Mouse (Mus musculus) thymus, postnatal 0 days (tissue): ENCODE results near the gene Ubxn6. TPM values are rescaled to one million over a fixed set of nuclear protein-coding genes. Genes with fewer than 3 reads are reported as not detected.
"Not testable (repeated sequence)": the region's sequence is repeated elsewhere in the genome, so short reads cannot be mapped to it uniquely, and the experiment has no call there.

Experiments used
- DNase-seq: peaks from one replicate; pipeline ENCODE4 v3.0.0-alpha.2; 2015; ENCODE audit warnings: low spot score
- polyA plus RNA-seq: library from polyadenylated mRNA; unstranded; fragments of >200 nt; fragmentation: Nextera tagmentation; extraction: Ambion mirVana; gene quantifications from 2 replicates; pipeline ENCODE4 v1.2.1, GENCODE M21; 2015

Gene Ubxn6
- polyA plus RNA-seq, 1 experiment from 2014 or later: 38.7 TPM

DNA sequence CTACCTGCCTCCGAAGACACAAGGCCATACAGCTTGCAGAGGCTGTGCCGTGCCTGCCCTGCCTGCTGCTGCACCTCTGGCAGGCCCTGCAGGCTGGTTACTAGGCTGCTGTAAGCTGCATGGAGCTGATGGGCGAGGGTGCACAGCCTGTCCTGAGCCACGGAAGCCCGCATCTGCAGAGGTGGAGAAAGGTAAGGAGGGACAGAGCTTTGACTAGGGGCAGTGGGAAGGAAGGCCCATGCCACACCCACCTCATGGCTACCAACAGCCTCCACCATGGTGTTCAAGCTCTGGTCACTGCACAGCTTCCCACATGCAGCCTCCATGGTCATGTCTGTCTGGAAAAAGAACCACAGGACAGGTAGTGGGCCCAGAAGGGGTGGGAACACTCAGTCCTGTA is 27.3 kb upstream of the Ubxn6 start:
- no peak for DNase-seq

DNA sequence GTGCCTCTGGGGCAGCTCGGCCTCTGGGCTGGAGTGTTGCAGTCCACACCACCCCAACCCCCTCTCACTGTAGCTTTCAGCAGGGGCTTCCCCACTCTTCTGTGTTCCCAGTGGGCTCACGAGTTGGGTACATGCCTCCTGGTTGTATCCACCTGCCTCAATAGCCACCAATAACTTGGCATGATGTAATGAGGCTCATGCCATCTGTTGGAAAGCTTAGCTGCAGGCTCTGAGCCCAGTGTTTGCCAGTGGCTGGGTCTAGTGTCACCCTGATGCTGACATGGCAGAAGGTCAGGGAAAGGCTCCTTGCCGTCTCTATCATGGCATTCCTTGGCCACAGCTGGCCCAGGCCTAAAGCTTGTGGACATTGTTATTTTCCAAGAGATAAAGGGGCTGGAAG is 26.0 kb upstream of the Ubxn6 start:
- no peak for DNase-seq

DNA sequence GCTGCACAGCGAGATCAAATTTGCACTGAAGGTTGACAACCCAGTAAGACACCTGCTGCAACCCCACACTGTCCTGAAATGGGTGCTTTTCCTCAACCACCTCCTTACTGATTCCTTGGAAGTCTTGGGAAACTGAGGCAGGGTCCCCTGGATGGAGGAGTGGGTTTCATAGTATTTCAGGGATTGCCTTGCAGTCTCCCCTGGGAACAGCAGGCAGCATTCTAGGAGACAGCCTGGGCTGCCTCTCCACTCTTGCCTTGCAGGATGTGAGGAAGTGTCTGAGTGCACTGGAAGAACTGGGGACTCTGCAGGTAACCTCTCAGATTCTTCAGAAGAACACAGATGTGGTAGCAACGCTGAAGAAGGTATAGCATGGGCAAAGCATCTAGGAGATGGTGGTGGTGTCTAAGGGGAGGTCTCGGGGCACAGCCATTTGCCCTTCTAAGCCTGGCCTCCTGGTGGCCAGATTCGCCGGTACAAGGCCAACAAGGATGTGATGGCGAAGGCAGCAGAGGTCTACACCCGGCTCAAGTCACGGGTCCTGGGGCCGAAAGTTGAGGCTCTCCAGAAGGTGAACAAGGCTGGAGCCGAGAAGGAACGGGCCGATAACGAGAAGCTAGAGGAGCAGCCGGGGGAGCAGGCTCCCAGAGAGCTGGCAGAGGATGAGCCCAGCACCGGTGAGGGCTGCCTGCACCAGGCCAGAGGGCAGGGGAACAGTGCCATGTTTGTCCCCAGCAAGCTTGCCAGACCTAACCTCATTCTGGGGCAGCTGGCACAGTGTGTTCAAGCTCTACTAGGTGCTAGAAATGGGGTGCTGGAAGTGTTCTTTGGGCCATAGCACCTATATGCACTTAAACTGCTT is 24.1 kb upstream of the Ubxn6 start:
- DNase-seq: no peak

DNA sequence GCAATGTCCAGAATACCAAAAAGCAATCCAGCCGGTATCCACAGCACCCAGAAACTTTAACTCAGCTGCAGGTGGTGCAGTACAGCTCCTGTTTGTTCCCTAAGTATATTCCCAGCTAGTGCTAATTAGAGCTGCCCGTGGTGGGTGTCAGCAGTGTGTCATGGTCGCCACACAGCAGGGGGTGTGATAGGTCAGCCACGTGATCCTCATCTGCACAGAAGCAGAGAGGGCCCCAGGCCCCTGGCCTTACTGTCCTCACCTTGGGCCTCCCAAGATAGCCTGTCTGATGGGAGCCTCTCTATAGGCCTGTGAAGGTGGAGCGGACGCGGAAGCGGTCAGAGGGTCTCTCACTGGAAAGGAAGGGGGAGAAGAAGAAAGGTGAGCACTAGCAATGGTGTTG is 23.4 kb upstream of the Ubxn6 start:
- no peak for DNase-seq

DNA sequence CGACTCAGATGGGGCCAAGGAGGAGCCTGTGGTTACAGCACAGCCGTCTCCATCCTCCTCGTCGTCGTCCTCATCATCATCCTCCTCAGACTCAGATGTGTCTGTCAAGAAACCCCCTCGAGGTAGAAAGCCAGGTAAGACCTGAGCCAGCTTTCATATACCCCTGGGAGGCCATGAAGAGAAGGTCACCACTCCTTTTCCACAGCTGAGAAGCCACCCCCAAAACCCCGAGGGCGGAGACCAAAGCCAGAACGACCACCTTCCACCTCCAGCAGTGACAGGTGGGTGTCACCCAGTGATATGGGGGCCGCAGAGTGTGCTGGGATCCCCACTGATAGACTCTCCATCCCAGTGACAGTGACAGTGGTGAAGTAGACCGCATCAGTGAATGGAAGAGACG is 22.1 kb upstream of the Ubxn6 start:
- no peak for DNase-seq

DNA sequence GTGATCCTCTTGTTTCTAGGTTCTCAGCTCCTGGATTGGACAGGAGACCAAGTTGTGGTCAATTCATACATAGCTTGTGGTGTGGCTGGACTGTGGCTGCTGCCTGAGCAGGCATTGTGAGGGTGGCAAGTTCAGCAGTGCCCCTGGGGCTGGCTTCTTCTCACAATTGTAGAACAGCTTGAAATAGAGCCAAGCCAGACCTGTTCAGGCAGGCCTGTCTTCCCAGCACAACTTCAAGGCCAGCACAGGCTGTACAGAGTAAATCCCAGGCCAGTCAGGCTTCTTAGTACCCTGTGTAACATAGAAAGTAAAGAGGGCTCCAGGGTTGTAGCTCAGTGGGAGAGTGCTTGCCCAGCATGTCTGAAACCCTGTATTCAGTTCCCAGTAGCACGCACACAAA is 18.0 kb upstream of the Ubxn6 start:
- no peak for DNase-seq

DNA sequence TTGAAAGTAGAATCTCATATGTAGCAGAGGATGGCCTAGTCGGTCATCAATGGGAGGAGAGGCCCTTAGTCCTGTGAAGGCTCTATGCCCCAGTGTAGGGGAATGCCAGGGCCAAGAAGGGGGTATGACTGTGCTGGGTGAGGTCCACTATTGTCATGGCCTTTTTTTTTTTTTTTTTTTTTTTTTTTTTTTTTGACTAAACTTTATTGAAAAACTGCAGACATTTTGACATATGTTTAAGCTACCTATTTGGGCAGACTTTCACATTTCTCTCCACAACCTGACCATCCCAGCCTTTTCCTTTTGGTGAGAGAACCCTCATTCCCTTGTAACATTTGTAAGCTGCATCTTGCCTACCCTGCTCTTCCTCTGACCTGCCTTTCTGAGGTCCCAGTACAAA is 17.5 kb upstream of the Ubxn6 start:
- DNase-seq: no peak

DNA sequence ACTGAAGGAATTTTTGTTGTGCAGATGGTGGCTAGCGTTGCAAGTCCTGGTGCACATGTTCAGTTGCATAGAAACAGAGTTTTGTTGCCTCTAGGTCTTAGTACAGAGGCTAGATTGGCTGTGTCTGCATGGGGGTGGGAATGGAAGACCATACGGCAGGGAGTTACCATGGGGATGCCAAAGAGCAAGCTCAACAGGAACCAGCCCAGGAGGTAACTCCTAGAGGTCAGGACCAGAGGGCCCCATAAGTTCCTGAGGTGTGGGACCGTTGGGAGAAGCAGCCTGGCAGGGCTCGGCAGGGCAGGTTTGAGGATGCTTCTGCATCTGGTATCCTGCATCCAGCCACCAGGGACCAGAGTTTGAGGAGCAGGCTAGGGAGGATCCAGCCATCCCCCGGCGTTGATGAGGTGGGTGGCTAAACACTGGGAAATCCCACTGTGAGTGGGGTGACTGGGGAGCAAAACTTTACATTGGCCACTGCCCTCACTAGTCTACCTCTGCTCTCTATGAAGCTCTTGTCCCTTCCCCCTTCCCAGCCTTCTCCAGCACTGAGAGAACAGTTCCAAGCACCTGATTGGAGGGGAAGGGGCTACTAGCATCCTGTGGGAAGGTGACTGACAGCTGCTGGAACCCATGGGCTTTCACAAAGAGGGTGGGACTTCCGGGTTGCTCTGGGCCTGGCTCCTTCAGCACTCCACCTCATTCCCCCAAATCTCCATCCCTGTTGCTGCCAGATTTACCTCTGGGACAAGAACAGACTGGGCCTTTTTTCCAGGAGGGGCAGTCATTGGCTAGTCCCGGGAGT is 6.2 kb upstream of the Ubxn6 start:
- DNase-seq: peak; percentile 29

DNA sequence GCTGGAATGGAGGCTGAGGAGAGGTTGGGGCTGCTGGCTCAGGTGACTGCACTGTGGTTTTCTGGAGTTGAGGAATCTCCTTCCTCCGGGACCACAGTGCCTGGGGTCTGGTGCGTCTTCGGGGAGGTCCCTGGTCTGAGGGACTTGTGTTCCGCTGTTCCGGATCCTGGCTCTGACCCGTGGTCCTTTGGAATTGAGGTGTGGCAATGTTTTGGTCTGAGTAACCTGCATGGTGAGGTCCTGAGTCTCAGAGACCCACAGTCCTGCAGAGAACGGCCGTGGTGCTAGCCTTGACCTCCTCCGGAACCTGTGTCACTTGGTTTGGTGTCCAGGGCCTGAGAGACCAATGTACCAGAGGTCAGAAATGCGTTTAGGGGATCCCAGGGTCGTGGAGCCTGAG is 5.1 kb upstream of the Ubxn6 start:
- peak; percentile 25 for DNase-seq

DNA sequence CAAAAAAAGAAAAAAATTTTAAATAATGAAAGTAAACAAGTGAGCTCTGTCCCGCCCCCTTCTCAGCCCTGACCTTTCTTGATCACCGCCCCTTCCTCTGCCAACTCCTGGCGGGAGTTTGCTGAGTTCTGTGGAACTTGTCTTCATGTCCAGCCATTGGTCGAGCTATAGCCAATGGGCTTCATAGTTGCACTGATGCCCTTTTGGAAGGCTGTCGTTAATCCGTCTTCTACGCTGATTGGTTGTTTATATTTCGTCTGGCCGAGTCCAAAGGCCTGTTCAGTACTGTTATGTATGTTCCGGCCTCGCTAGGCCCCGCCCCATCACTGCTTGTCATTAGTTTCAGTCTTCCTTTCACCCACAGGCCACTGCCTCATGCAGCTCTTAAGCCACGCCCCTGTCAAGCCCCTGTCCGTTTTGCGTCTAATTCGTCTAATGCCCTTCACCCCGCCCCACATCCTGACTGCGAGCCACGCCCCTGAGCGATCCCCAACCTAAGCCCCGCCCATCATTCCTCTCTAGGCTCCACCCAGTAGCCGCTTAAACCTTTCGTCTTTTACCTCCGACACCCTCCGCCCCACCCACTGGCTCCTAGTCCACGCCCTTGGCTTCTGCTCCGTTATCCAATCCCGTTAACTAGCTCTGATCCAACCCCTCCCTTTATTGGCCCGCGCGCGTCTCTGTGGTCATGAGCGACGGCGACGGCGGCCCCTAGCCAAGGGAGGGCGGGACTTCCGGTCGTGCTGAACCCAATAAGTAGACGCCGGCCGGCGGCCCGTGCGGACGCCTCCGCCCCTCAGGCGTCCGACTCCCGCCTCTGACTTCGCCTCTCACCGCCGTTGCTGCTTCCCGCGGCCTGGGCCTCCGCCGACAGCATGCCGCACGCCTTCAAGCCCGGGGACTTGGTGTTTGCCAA is 4.3 kb upstream of the Ubxn6 start, which contains the start of gene Hdgfl2:
Gene Hdgfl2, plus strand, starts transcription at position 755 of the 916 bp plus-strand sequence.
- peak; percentile 99 for DNase-seq

DNA sequence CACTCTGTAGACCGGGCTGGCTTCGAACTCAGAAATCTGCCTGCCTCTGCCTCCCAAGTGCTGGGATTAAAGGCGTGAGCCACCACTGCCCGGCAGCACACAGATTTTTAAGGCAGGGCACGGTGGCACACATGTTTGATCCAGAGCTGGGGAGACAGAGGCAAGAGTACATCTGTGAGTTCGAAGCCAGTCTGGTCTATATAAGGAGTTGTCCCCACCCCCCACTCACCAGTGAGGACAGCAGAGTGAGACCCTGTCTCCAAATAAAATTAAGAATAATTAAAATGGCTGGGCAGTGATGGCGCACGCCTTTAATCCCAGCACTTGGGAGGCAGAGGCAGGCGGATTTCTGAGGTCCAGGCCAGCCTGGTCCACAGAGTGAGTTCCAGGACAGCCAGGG is 3.5 kb upstream of the Ubxn6 start:
- not testable (repeated sequence) for DNase-seq

DNA sequence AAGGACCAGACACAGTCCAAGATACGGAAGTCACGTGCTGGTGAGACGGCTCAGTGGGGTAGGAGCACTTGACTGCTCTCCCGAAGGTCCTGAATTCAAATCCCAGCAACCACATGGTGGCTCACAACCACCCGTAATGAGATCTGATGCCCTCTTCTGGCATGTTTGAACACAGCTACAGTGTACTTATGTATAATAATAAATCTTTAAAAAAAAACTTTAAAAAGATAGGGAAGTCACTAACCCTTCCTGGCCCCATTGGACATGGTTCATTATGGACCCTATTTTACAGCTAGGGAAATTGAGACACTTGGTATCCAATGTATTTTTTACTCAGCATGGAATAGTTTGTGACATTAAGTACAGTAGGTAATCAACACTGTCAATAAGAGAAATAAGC is 2.7 kb upstream of the Ubxn6 start:
- DNase-seq: no peak

DNA sequence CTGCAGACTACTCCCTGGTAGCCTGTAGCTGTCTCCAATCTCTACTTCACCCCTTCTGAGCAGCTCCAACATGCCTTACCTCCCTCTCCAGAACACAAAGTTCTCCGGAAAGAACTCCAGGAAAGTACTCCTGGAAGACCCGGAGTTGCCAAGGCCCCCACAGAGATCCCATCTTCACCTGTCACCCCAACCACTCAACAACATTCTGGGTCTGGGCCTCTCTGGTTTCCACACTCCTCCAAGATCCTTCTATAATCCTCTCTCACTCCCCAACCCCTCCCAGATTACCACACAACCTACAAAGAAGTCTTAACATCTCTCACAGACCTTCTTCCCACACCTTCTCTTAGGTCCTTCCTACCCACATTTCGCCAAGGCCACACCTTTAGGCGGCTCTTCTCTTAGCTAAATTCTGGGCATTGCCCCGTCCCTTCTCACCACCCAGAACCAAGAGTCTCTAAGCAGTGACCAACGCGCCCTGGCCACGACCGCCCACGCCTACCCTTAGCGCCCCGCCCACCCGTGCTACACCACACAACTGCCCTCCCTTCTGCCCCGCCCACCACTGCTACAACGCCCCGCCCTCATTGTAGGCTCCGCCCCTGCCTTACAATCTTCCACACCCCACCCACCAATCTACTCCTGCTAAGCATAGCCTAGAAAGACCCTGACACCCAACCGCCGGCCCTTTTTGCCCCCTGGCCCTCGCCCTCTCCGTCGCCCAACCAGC is 566 bp downstream of the Ubxn6 start:
- DNase-seq: peak; percentile 73

DNA sequence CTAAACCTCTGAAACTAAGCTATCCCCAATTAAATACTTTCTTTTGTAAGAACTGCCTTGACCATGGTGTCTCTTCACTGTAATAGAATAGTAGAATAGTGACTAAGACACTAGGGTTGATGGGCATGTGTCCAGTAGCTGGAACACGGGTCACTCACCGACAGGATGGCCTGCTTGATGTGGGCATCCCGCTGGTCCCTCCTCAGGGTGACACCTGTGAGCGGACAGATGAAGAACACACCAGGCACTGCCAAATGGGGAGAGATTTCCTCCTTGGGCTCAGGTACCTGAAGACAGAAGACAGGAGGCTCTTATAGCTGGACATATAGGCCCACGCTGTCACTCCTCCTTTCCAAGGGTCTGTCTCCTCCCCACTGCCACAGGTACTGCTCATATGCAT is 2.6 kb downstream of the Ubxn6 start:
- no peak for DNase-seq

DNA sequence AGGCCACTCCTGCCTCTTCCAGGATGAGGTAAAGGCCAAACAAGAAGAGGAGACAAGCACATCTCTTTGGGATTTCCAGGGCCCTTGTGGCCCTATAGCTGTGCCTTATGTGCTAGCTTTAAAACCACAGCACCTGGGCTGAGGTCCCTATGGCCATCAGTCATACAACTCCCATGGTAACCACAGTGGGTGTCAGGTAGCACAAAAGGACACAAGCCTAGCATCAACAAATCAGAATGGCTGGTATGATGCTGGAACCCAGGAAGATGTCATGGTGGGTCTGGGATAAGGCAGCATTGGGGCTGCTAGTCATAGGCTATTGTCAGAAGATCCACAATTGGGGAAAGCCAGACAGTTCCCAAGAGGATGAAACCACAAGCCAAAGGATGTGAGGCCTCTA is 3.7 kb downstream of the Ubxn6 start:
- no peak for DNase-seq

DNA sequence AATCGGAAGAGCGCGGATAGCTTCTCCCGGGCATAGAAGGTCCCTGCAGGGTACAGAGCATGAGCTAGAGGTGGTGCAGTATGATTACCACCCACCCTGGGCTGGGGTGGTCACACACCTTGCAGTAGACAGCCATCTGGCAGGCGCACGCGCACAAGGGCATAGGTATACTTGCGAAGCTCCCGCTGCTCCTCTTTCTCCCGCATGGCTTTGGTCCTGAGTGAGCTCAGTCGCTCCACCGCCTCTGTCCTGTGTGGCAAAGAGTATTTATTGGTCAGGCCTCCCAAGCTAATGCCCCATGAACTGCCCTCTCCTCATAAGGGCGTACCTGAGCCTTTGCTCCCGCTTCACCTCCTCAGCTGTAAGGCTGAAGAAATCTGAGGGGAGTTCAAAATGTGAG is 5.8 kb downstream of the Ubxn6 start:
- DNase-seq: no peak

DNA sequence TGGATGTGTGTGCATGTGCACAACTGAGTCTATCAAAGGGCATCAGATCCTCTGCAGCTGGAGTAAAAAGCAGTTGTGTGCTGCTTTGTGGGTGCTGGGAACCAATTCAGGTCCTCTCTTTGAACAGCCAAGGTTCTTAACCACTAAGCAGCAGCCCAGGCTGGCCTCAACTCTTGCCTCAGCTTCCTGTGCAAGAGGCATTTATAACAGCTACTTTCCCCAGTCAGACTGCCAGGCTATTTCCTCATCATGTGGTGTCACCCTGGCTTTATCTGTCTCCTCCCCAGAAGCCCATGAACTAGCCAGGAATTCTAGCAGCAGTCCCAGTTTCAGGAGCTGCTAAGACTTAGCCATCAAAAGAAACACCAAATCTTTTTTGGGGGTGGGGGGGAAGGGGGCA is 8.4 kb downstream of the Ubxn6 start:
- DNase-seq: no peak

DNA sequence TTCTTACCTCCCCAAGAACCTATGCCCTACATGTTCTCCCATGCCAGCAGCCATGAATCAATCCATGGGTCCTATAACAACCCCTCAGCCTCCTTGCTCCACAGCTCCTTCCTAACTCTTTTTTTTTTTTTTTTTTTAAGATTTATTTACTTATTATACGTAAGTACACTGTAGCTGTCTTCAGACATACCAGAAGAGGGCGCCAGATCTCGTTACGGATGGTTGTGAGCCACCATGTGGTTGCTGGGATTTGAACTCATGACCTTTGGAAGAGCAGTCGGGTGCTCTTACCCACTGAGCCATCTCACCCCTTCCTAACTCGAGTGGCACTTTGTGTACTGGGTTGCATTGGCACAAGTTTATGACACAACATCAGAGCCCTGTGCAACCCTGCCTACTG is 9.1 kb downstream of the Ubxn6 start:
- not testable (repeated sequence) for DNase-seq

DNA sequence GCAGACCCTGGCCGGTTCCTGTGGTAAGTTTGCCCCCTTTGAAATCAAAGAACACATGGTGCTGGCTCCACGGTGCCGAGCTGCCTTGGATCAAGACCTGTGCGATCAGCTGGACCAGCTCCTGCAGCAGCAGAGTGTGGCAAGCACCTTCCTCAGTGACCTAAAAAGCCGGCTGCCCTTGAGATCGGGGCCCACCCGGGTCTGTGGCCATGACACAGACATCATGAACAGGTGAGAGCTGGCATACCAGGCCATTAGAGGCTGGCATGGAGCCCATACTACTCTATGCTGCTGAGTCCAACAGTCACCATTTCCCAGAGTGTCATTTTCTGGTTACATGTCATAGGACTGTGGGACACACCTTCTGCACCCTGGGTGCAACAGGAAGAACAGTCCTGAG is 12.7 kb downstream of the Ubxn6 start:
- no peak for DNase-seq

DNA sequence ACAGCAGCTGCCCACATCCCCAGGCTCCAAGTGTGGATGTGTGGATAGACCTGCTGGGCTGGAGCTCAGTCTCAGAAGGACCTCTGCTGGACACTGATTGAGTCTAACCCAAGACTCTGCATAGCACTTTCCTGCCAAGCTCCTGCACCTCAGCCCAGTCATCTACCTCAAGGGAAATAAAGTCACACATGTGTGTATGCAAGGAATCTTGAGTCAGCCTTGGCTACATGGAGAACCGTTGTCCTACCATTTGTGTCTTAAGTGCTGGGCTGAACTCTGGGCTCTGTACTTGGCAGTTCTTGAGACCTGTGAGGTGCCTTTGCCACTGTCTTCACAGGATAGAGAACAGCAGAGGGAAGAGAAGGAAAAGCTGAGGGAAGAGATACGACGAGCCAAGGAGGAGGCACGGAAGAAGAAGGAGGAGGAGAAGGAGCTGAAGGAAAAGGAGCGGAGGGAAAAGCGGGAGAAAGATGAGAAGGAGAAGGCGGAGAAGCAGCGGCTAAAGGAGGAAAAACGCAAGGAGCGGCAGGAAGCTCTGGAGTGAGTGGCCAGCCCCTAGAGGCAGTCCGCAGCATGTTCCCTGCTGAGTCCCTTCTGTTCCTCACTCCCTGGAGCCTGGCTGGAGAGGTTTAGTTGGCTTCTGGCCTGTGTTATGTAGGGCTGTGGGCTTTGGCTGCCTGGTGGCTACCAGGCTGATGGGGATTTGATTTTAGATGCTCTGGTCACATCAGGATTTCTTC is 17.3 kb downstream of the Ubxn6 start:
- no peak for DNase-seq
